Mouse (Mus musculus) cortical plate, adult 2 months (tissue): ENCODE results near the gene Kirrel3.

Source experiments
- CTCF ChIP-seq: fragments of 200-500 bp; IDR thresholded peaks from 2 replicates; pipeline ENCODE4 v1.5.1; 2011; ENCODE audit warnings: mild to moderate bottlenecking, control low read depth, low read length; ENCODE audit not compliant: insufficient read depth; ENCODE audit errors: extremely low read depth
- POLR2A ChIP-seq: fragments of 200-500 bp; IDR thresholded peaks from 2 replicates; pipeline ENCODE4 v1.6.1; 2011; ENCODE audit warnings: mild to moderate bottlenecking, low read length, control low read depth; ENCODE audit not compliant: insufficient read depth; ENCODE audit errors: extremely low read depth

- TF ChIP-seq POLR2A (no peak), CTCF (no peak)
These were observed 339.4 kb downstream of the Kirrel3 start for GRCm38 (mm10) chr9:34825089-34825400.
